Mouse (Mus musculus): Measurements from ENCODE around the gene Poc1b. TPM values are rescaled to one million over a fixed set of nuclear protein-coding genes. Genes with fewer than 3 reads are reported as not detected.

Poc1b gene
- total and polyA plus RNA-seq, 2 experiments, result 1.7 to 1.8 TPM

DNA sequence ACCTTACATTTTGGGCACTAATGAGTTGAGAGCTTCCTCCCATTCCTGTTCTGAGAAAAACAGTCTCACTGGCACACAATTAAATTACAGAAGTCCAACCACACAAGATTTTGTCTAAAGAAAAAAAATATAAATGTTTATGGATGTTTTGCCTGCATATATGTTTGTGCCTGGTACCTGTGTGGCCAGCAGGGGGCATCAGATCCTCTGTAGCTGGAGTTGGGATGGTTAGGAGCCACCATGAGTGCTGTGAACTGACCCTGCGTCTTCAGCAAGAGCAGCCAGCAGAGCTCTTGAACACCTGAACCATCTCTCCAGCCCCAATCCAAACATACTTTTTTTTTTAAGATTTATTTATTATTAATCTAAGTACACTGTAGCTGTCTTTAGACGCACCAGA, 71.3 kb downstream of the Poc1b start:
- Histone ChIP-seq H3K27ac (replicated peaks; ENCODE audit: insufficient read depth, low read depth, low read length) (no peak overlapping the region), H3K27me3 (ENCODE audit: control insufficient read depth, insufficient read depth, low read length) (no peaks in the 10 kb centered on the region), H3K79me2 (ENCODE audit: control insufficient read depth, insufficient read depth, low read length) (no peaks in the 10 kb centered on the region), H3K36me3 (ENCODE audit: control insufficient read depth, insufficient read depth, low read length) (no peaks in the 10 kb centered on the region), H3K4me1 (ENCODE audit: control insufficient read depth, insufficient read depth, low read length) (no peaks in the 10 kb centered on the region; the same call in 1 of the 2 replicates), H3K9ac (ENCODE audit: low read depth, low read length) (no peak overlapping the region), H3K4me3 (ENCODE audit: insufficient read depth, low read depth, low read length) (no peak overlapping the region)
- WGBS, result 99% methylated on average over 2 of the region's 2 CpGs
- no peak for DNase-seq (ENCODE audit: extremely low read depth, low read depth, low spot score)
- peak; percentile 34; the same call in 1 of the 2 replicates for TF ChIP-seq CTCF (IDR thresholded peaks at IDR 0.05; ENCODE audit: low read depth, low read length)
- TF ChIP-seq POLR2A (IDR thresholded peaks at IDR 0.05; ENCODE audit: extremely low read depth, insufficient read depth, low read length), result no peak

DNA sequence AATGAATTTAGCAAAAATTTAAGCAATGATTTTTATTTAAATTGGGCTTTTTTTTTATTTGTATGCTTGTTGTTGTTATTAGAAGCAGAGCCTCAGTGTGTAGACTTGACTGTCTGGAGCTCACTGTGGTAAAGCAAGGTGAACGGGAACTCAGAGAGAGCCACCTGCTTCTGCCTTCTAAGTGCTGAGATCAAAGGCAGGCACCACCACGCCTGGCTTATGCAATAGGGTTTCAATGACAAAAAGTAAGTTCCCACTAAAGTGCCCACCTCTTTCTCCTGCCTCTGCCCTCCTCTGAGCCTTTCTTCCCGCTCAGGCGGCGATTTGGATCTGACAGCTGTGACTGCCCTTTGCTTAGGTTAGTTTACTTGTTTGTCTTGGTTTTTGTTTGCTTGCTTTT, 72.3 kb downstream of the Poc1b start:
- 0 out of 2 replicates have a peak overlapping the region, but pooled peaks have one; percentile 12 for H3K27ac ChIP-seq (replicated peaks; ENCODE audit: insufficient read depth, low read depth, low read length)

DNA sequence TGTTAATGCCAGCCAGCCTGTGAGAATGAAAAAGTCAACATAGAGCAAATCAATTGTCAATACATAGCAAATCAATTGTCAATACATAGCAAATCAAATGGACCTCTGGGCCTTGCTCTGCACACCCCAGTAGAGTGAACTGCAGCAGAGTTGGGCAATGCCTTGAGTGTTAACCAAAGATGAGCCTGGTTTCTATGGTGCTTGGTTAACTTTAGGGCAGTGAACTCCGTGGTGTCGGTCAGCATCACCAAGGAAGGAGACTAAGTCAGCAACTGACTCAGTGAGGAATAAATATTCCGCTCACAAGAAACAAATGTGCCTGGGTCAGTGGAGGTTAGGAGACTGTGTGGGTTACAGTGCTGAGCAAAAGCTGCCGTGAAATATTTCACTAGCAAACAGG, 72.7 kb downstream of the Poc1b start:
- 80% methylated on average over 4 of the region's 4 CpGs for WGBS
- H3K36me3 ChIP-seq (ENCODE audit: control insufficient read depth, insufficient read depth, low read length), result no peaks in the 10 kb centered on the region
- no peak overlapping the region; the same call in 1 of the 2 replicates for H3K27ac ChIP-seq (replicated peaks; ENCODE audit: insufficient read depth, low read depth, low read length)

More for the DNA sequence above, 72.3 kb downstream of the Poc1b start:
- 84% methylated on average over 5 of the region's 5 CpGs for WGBS
- no peaks in the 10 kb centered on the region for H3K27me3 ChIP-seq (ENCODE audit: control insufficient read depth, insufficient read depth, low read length)
- TF ChIP-seq CTCF (IDR thresholded peaks at IDR 0.05; ENCODE audit: low read depth, low read length) (no peak), POLR2A (IDR thresholded peaks at IDR 0.05; ENCODE audit: extremely low read depth, insufficient read depth, low read length) (no peak)
- DNase-seq (ENCODE audit: extremely low read depth, low read depth, low spot score), result no peak
- H3K9ac ChIP-seq (ENCODE audit: low read depth, low read length), result no peak overlapping the region
- H3K79me2 ChIP-seq (ENCODE audit: control insufficient read depth, insufficient read depth, low read length), result no peaks in the 10 kb centered on the region
- no peaks in the 10 kb centered on the region for H3K36me3 ChIP-seq (ENCODE audit: control insufficient read depth, insufficient read depth, low read length)
- no peaks in the 10 kb centered on the region; the same call in 1 of the 2 replicates for H3K4me1 ChIP-seq (ENCODE audit: control insufficient read depth, insufficient read depth, low read length)
- no peak overlapping the region for H3K4me3 ChIP-seq (ENCODE audit: insufficient read depth, low read depth, low read length)

DNA sequence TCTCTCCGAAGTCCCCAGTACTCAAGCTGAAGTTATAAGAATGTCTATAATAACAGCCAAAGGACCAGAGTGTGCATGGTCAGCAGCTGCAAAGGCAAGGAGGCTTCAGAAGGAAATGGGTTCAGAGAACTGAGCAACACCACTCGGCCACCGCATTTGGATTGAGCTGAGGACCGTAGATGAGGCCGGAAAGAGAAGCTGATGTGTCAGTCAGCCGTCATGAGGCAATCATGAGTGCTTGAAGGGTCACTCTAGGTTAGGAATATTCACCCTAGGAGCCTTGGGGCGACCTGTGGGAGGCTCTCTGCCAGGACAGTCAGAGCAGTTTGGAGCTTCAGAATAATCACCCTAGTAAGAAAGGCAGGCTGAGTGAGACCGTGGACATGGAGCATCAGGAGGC, 74.7 kb downstream of the Poc1b start:
- H3K4me3 ChIP-seq (ENCODE audit: insufficient read depth, low read depth, low read length), result no peak overlapping the region
- H3K27me3 ChIP-seq (ENCODE audit: control insufficient read depth, insufficient read depth, low read length), result no peaks in the 10 kb centered on the region
- H3K27ac ChIP-seq (replicated peaks; ENCODE audit: insufficient read depth, low read depth, low read length), result peak overlapping the region; percentile 13
- no peaks in the 10 kb centered on the region; the same call in 1 of the 2 replicates for H3K4me1 ChIP-seq (ENCODE audit: control insufficient read depth, insufficient read depth, low read length)
- H3K9ac ChIP-seq (ENCODE audit: low read depth, low read length), result no peak overlapping the region
- peak; percentile 49 for DNase-seq (ENCODE audit: extremely low read depth, low read depth, low spot score)
- WGBS, result 71% methylated on average over 8 of the region's 8 CpGs
- no peaks in the 10 kb centered on the region for H3K36me3 ChIP-seq (ENCODE audit: control insufficient read depth, insufficient read depth, low read length)
- TF ChIP-seq POLR2A (IDR thresholded peaks at IDR 0.05; ENCODE audit: extremely low read depth, insufficient read depth, low read length) (no peak), CTCF (IDR thresholded peaks at IDR 0.05; ENCODE audit: low read depth, low read length) (no peak)
- H3K79me2 ChIP-seq (ENCODE audit: control insufficient read depth, insufficient read depth, low read length), result no peaks in the 10 kb centered on the region

More for the DNA sequence above, 72.7 kb downstream of the Poc1b start:
- H3K27me3 ChIP-seq (ENCODE audit: control insufficient read depth, insufficient read depth, low read length), result no peaks in the 10 kb centered on the region
- no peaks in the 10 kb centered on the region for H3K79me2 ChIP-seq (ENCODE audit: control insufficient read depth, insufficient read depth, low read length)
- H3K4me3 ChIP-seq (ENCODE audit: insufficient read depth, low read depth, low read length), result no peak overlapping the region
- H3K9ac ChIP-seq (ENCODE audit: low read depth, low read length), result no peak overlapping the region
- TF ChIP-seq POLR2A (IDR thresholded peaks at IDR 0.05; ENCODE audit: extremely low read depth, insufficient read depth, low read length) (no peak), CTCF (IDR thresholded peaks at IDR 0.05; ENCODE audit: low read depth, low read length) (no peak)
- H3K4me1 ChIP-seq (ENCODE audit: control insufficient read depth, insufficient read depth, low read length), result no peaks in the 10 kb centered on the region; the same call in 1 of the 2 replicates
- DNase-seq (ENCODE audit: extremely low read depth, low read depth, low spot score), result peak; percentile 51

DNA sequence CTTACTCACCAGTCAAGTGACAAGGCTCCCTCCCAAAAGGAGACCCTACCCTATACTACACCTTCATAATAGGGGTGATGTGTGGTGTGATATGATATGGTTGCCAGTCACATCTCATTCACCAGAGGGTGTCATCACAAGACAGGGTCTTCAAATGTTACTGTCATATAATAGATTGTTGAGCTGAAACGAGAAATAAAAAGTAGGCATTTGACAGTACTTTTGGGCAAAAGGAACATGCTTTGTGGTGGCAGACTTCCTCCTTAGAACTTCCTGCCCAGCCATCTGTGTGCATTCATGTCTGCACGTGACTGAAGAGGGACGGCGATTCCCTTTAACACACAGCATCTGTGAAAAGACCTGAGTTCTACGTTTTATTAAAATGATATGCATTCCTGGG, 75.3 kb downstream of the Poc1b start:
- 85% methylated on average over 5 of the region's 5 CpGs for WGBS
- Histone ChIP-seq H3K9ac (ENCODE audit: low read depth, low read length) (no peak overlapping the region), H3K4me3 (ENCODE audit: insufficient read depth, low read depth, low read length) (no peak overlapping the region), H3K27me3 (ENCODE audit: control insufficient read depth, insufficient read depth, low read length) (no peaks in the 10 kb centered on the region), H3K27ac (replicated peaks; ENCODE audit: insufficient read depth, low read depth, low read length) (peak overlapping the region; percentile 13; the same call in 1 of the 2 replicates), H3K4me1 (ENCODE audit: control insufficient read depth, insufficient read depth, low read length) (no peaks in the 10 kb centered on the region; the same call in 1 of the 2 replicates), H3K79me2 (ENCODE audit: control insufficient read depth, insufficient read depth, low read length) (no peaks in the 10 kb centered on the region), H3K36me3 (ENCODE audit: control insufficient read depth, insufficient read depth, low read length) (no peaks in the 10 kb centered on the region)
- no peak for TF ChIP-seq CTCF (IDR thresholded peaks at IDR 0.05; ENCODE audit: low read depth, low read length)
- DNase-seq (ENCODE audit: extremely low read depth, low read depth, low spot score), result no peak

DNA sequence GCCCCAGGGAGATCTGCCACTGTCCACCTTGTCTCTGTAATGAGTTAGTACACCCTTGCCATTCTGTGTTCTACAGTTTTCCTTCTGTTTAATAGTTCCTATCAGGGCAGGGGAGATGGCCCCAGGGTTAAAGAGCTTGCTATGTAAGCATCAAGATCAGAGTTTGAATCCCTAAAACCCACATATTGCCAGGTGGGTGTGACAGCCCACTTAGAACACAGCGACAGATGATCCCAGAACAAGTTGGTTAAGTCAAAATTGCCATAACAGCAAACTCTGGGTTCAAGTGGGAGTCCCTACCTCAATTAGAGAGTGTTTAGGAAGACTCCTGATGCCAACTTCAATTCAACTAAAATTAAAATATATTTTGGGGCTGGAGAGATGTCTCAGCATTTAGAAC, 81.3 kb downstream of the Poc1b start:
- Histone ChIP-seq H3K79me2 (ENCODE audit: control insufficient read depth, insufficient read depth, low read length) (no peaks in the 10 kb centered on the region), H3K4me1 (ENCODE audit: control insufficient read depth, insufficient read depth, low read length) (peaks cover 4% of the 10 kb centered on the region), H3K27me3 (ENCODE audit: control insufficient read depth, insufficient read depth, low read length) (no peaks in the 10 kb centered on the region), H3K36me3 (ENCODE audit: control insufficient read depth, insufficient read depth, low read length) (no peaks in the 10 kb centered on the region), H3K27ac (replicated peaks; ENCODE audit: insufficient read depth, low read depth, low read length) (no peak overlapping the region), H3K4me3 (ENCODE audit: insufficient read depth, low read depth, low read length) (no peak overlapping the region), H3K9ac (ENCODE audit: low read depth, low read length) (no peak overlapping the region)
- TF ChIP-seq POLR2A (IDR thresholded peaks at IDR 0.05; ENCODE audit: extremely low read depth, insufficient read depth, low read length) (no peak), CTCF (IDR thresholded peaks at IDR 0.05; ENCODE audit: low read depth, low read length) (no peak)
- DNase-seq (ENCODE audit: extremely low read depth, low read depth, low spot score), result no peak
- 97% methylated on average over 1 of the region's 1 CpGs for WGBS
